Mouse (Mus musculus): Measurements from ENCODE around the gene Dock6.

DNA sequence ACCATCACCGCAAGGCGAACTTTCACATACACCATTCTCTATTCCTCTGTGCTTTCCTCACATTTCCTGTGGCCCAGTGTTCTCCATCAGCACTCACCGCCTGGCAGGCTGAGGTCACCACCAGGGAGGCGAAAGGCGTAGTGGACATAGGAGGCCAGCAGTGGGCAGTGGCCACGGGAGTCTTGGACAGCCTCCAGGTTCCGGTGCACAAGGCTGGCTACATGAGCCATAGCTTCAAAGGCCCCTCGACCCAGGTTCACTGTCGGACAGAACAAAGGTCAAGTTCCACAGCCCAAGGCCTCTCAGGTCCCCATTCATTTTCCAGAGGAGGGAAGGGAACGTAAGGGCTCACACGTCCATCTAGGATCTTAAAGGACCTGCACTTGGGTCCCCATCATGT, 21.5 kb downstream of the Dock6 start:
- TF ChIP-seq CTCF (IDR thresholded peaks at IDR 0.05; ENCODE audit: low read depth): no peak
- no peak for TF ChIP-seq EP300 (optimal IDR thresholded peaks at IDR 0.05)

Data from stomach, postnatal 0 days (tissue).